Mouse (Mus musculus) cerebellum, postnatal 25 days (tissue): ENCODE results near the gene Dtymk.
"Not testable (repeated sequence)": the region's sequence is repeated elsewhere in the genome, so short reads cannot be mapped to it uniquely, and the experiment has no call there.

Experiments
- DNase-seq, 2 experiments: peaks; one replicate each; pipeline ENCODE4 v3.0.0; 2021; ENCODE audit warnings: mixed read lengths in 2 of 2

Gene Dtymk

DNA sequence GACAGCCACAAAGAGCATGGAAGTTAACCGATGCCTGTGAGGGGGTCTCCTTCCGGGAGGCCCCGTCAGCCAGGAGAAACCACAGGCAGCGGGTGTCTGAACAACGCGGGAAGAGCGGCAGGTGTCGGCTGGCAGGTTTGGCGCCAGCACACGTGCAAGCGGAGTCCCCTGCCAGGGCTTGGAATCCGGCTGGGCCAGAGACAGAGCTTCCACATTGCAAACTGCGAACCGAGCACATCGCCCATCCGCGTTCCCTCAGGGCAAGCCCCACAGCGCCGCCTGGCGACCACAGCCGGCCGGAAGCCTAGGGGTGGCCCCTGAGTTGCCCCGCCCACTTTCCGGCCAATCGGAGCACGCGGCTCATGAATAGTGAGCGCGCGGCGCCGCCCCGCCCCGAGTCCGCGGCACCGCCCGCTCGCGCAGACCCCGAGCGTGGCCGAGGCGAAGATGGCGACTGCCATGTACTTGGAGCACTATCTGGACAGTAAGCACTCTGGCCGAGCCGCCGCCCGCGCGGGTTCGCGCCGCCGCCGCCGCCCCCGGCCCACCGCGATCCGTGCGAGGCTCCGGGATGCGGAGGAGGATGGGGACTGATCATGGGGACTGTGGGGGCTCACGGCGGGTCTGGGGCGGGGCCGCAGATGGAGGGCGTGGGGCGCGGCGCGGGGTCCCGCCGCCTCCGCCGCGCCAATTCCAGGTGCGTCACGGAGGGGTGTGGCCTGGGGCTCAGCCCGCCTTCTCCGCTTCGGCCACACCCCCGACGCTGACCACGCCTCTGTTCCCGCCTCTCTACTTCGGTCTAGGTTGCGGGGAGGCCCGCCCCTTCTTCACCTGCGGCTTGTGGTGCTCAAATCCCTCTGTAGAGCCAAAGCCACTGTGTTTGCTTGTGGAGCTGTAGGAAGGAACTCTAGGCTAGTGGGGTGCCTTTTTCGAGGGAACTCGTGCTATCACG, 2.1 kb upstream of the Dtymk start, which contains the start of gene Ing5:
Ing5 (plus strand) TSS at position 410 of the 952 bp plus-strand sequence.
- peak; percentile 100 for DNase-seq

GRCm38 (mm10) chr1:93802771-93803170, 1.0 kb upstream of the Dtymk start:
- no peak for DNase-seq

DNA sequence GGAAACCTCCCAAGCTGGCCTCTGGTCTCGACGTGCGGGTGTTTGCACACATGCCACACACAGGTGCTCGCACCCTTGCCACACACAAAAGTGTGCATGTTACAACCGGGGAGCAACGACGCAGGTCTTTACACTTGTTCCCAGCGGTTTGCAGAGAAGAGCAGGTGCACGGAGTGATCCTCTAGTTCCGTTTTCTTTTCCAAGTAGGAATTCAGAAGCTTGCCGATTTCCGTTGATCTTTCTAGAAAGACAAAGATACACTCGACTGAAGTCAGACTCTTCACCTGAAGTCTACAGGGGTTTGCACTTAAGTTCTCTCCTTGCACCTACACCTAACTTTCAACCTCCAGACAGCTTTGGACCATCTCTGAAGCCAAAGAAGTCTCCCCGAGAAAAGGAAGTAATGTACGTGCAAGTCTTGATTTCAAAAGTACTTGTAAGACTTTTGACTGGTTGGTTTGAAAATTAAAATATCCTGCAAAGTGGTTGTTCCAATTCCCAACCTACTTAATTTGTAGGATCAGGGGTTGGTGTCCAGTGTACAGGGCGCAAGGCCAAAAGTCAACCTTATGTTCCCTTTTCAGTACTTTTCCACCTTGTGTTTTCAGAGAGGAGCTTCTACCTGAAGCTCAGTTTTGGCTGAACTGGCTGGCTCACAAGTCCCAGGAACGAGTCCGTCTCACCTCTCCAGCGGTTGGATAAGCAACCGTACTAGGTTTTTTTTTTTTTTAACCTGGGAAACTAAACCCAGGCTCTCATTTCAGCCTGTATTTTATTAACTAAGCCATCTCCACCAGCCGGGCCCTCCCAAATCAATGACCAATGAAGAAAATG, 847 bp downstream of the Dtymk start:
- no peak for DNase-seq

GRCm38 (mm10) chr1:93795886-93796285, 5.8 kb downstream of the Dtymk start:
- DNase-seq: no peak

DNA sequence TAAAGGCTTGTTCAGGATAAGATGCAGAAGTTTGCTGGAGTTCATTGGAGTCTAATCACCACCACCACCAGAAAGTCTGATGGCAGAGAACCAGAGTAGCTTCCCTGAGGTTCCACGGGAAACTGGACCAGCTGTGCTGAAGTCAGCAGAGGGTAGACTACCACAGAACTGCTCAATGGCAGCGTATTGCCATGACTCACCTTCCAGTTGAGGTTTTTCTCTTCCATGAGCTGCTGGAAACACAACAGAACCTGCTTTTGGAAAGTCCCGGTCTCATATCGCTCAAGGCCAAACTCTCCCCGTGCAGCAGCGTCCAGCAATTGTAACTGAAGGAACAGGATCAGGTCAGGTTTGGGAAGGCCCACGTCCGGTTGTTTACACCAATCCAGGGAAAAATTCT, 7.2 kb downstream of the Dtymk start:
- no peak for DNase-seq

GRCm38 (mm10) chr1:93786912-93787311, 14.8 kb downstream of the Dtymk start:
- DNase-seq: peak; percentile 22 to 61

GRCm38 (mm10) chr1:93776686-93777085, 25.0 kb downstream of the Dtymk start:
- DNase-seq: no peak

DNA sequence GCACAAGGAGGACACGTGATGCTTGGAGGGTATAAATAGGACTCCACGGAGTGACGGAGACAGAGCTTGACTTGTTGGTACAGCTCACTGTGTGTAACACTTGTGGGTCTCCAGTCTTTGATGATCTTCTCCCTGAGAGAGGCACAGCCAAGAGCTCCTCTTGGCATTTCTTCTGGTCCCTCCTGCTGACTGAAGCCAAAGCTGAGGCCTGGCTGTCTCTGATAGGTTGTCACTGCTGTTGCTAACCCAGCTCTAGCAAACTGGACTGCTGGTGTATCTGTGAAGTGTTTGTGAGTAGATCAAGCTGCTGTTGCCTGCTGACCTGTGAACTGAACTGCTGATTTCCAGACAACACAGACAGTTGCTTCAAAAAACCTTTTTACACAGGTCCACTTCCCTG, 31.8 kb downstream of the Dtymk start:
- DNase-seq: no peak

- no peak for DNase-seq
Observed at GRCm38 (mm10) chr1:93767600-93767999, 34.1 kb downstream of the Dtymk start.

DNA sequence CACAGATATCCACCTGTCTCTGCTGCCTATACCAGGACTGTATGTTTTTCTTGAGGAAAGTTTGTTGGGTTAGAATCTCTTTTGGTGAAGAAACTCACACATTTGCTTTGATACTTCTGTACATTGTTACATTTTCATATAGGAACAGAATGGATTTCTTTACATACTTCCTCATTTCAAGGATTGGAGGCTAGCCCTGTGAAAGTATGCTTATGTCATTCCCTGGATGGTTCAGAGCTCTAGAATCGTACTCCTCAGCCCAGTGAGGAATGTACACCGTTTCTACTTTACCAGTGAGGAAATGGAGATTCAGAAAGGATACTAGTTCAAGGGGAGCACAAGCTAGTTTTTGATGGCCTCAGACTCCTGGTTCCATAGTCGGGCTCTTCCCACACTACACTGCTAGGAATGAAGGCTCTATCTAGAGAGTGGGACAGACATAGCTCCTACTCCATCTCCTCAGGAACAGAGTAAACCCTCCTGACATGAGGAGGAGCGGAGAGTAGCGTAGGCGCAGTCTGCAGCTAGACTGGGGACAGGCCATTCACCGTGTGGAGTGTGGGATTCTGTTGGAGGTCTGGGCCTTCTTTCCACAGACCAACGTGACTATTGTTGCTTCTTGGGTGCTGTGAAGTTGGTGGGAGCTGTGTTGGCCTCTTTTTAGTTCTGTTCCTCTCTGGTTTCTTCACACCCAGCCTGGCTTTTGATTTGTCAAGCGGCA, 36.7 kb downstream of the Dtymk start:
- DNase-seq: no peak

GRCm38 (mm10) chr1:93763531-93763930, 38.2 kb downstream of the Dtymk start:
- not testable (repeated sequence) for DNase-seq

DNA sequence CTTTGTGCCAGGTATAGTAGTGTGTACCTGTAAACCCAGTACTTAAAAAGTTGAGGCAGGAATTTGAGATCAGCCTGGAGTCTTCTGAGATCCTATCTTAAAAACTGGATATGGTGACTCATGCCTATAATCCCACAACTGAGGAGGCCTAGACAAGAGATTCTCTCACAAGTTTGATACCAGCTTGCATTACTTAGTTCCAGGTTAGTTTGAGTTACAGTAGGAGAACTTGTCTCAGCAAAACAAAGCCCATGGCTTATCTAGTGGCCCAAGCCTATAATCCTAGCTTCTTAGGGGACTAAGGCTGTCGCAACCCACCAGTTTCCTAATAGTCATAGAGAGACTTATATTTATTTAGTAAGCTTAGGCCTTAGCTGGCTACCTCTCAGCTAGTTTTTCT, 41.7 kb downstream of the Dtymk start:
- DNase-seq: no peak

- DNase-seq: no peak
Observed at GRCm38 (mm10) chr1:93756154-93756553, 45.6 kb downstream of the Dtymk start.

GRCm38 (mm10) chr1:93755618-93756017, 46.1 kb downstream of the Dtymk start:
- no peak for DNase-seq

DNA sequence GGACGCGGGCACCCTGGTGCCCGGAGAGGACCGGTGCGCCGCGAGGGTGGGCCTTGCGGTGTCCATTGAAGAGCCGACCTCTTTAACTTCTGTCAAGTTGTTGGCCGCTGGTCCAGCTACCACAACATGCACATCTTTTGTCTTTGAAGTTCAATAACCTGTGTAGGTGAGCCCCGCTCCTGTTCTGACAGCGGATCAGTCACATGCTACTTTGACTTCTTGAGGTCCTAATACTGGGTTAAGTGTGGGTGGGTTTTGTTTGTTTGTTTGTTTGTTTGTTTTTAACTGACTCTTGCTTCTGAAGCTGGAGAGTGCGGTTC, 46.5 kb downstream of the Dtymk start:
- DNase-seq: no peak

GRCm38 (mm10) chr1:93754573-93755290, 47.0 kb downstream of the Dtymk start, which contains the start of gene Thap4:
Gene Thap4, minus strand, starts transcription at chr1:93754864.
- DNase-seq: peak; percentile 96 to 98

DNA sequence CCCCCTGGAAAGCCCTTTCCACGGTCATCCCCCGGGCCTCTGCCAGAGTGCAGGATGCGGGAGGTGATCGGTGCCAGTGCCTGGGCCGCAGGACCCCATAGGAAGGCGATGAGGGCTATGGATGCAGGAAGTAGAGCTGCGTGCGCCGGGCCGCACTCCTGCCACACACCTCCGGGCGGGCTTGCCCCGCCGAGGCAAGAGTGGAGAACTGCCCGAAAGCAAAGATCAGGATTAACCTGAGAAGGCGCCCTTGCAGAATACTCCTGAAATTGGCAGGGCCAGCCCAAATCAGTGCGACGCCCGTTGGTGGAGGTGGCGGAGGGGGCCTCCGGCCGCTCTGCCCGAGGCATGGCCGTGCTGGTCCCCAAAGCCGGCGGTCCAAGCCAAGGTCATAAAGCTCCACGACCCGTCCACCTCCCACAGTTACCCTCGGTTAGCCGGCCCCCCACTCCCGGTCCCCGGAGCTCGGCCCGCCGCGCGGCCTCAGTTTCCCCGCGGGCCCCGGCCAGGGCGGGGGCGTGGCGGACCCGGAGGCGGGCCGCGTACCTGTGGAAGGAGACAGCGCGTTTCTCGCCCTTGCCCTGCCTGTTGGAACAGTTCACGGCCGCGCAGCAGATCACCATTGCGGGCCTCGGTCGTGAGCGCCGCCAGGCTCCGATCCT, 47.7 kb downstream of the Dtymk start:
- DNase-seq: no peak

DNA sequence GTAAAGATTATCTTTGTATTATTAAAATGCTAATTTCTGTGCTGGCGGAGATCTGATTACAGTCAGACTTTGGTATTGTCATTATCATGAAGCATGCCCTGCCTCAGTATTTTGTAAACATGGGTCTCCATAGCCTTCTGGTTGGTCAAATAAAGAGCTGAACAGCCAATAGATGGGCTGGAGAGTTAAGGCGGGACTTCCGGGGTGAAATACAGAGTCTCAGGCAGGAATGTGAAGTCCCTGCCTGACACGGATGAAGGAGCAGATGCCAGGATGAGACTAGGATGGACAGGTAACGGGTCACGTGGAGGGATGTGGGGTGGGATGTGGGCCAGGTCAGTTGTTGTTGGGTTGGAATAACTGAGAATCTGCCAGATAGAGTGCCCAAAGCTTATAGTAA, 50.4 kb downstream of the Dtymk start, which contains the start of gene Atg4b:
Atg4b (plus strand) TSS at position 211 of the 400 bp plus-strand sequence.
- DNase-seq: no peak

DNA sequence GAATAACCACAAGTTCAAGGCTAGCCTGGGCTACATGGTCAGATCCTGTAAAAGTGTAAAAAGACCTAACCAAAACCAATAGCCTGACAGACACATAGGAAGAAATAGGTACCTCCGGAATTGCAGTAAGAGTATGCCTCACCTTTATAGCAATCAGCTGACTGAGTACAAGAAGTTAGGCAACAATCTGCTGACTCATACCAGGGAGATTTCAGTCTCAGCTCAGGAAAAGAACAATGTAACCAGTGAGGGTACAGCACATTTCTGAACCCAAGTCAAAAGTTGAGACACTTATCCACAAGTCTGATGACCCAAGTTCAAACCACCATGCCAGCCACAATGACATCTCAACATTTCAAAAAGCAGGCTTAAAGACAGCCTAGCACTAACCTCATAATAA, 53.2 kb downstream of the Dtymk start:
- no peak for DNase-seq

DNA sequence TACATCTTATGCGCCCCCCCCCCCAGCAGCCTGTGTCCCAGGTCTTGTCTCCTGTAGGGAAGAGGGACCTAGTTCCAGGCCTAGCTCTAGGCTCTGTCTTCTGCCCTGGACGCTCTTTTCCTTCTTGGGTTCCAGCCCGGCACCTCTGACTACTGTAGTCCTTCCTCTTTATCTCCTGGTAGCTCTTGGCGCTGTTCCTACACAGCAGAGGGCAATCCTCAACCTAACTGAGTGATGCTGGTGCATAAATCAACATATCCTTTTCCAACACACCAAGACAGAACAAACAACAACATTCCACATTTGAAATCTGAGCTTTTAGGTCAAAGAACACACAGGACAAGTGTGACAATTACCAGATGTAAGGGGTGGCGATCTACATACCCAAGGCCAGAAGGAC, 55.6 kb downstream of the Dtymk start:
- no peak for DNase-seq

GRCm38 (mm10) chr1:93742910-93743309, 58.8 kb downstream of the Dtymk start:
- DNase-seq: no peak
